Mouse (Mus musculus): ENCODE results near the gene Grm4.

DNA sequence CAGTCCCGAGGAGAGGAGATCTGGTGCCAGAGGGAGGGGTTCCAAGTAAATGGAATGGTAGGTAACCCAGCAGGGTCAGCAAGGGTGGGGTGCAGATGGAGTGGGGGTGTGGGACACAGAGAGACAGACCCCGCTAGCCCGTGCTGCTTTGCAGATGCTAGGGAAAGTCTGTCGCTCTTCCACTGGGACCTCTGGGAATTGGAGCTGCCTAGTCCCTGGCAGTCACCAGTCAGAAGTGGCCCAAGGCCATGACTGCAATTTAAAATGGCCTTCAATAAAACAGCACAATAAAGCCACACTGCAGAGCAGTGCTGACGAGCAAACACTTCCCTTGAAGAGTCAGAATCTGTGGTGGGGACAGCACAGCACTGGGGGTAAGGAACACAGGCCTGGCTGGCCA, 127.3 kb downstream of the Grm4 start:
- no peak for TF ChIP-seq CTCF (conservative IDR thresholded peaks at IDR 0.05 in 1 of 2, IDR thresholded peaks at IDR 0.05 in 1 of 2; ENCODE audit: low read depth in 2 of 2, low read length in 2 of 2)
- no peak for TF ChIP-seq UBTF (IDR thresholded peaks at IDR 0.05; ENCODE audit: low read depth, low read length)
- TF ChIP-seq RCOR1 (conservative IDR thresholded peaks at IDR 0.05; ENCODE audit: low read depth, low read length): no peak
- TF ChIP-seq HCFC1 (IDR thresholded peaks at IDR 0.05; ENCODE audit: low read depth, low read length): no peak
- no peak for TF ChIP-seq JUND (conservative IDR thresholded peaks at IDR 0.05; ENCODE audit: low read depth, low read length)
- TF ChIP-seq E2F4 (IDR thresholded peaks at IDR 0.05; ENCODE audit: insufficient replicate concordance, low read depth, low read length): no peak
- no peak for TF ChIP-seq MYC (IDR thresholded peaks at IDR 0.05; ENCODE audit: low read depth, low read length)
- TF ChIP-seq USF1 (IDR thresholded peaks at IDR 0.05; ENCODE audit: low read depth, low read length): no peak
- TF ChIP-seq TCF12 (IDR thresholded peaks at IDR 0.05; ENCODE audit: low read depth, low read length): no peak
- TF ChIP-seq RAD21 (IDR thresholded peaks at IDR 0.05; ENCODE audit: low read depth, low read length): no peak
- no peak for TF ChIP-seq POLR2A (IDR thresholded peaks at IDR 0.05; ENCODE audit: low read depth, low read length)
- no peak for TF ChIP-seq SIN3A (IDR thresholded peaks at IDR 0.05; ENCODE audit: low read length)

Measured in CH12.LX (cell line).